Mouse (Mus musculus): ENCODE measurements around the gene Stx8. TPM values are rescaled to one million over a fixed set of nuclear protein-coding genes. Genes with fewer than 3 reads are reported as not detected.

The Stx8 gene
- polyA plus RNA-seq, 1 experiment, result 34.7 TPM

- Histone ChIP-seq H3K4me3 (ENCODE audit: insufficient read depth, low read length) (no peak overlapping the region), H3K4me1 (ENCODE audit: control insufficient read depth, insufficient read depth, low read length) (no peaks in the 10 kb centered on the region), H3K27ac (ENCODE audit: insufficient read depth, low read length) (no peak overlapping the region)
- TF ChIP-seq POLR2A (IDR thresholded peaks at IDR 0.05; ENCODE audit: extremely low read depth, insufficient read depth, low read length) (no peak), CTCF (IDR thresholded peaks at IDR 0.05; ENCODE audit: extremely low read depth, insufficient read depth, low read length) (no peak)
Measured at GRCm38 (mm10) chr11:68091975-68092759, 126.2 kb downstream of the Stx8 start.

DNA sequence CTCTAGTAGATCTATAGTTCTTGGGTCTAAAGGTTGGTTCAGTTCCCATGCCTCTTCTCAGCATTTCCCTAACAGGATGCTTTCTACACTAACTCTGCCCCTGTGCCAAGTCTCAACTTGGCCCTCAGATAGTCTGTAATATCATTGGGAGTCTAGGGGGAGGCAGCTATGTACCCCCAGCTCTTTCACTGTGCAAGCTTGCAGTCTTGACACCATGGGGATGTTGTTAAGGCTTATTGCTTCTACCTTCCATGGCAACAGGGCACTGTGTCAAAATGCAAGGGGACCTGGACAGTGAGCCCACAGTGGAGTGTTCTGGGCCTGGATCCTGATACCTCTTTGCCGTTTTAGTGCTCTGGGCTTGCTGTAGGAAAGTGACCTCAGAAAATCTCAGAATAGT, 135.6 kb downstream of the Stx8 start:
- Histone ChIP-seq H3K4me3 (ENCODE audit: insufficient read depth, low read length) (no peak overlapping the region), H3K4me1 (ENCODE audit: control insufficient read depth, insufficient read depth, low read length) (no peaks in the 10 kb centered on the region), H3K27ac (ENCODE audit: insufficient read depth, low read length) (no peak overlapping the region)
- TF ChIP-seq CTCF (IDR thresholded peaks at IDR 0.05; ENCODE audit: extremely low read depth, insufficient read depth, low read length), result no peak
- TF ChIP-seq POLR2A (IDR thresholded peaks at IDR 0.05; ENCODE audit: extremely low read depth, insufficient read depth, low read length), result no peak

DNA sequence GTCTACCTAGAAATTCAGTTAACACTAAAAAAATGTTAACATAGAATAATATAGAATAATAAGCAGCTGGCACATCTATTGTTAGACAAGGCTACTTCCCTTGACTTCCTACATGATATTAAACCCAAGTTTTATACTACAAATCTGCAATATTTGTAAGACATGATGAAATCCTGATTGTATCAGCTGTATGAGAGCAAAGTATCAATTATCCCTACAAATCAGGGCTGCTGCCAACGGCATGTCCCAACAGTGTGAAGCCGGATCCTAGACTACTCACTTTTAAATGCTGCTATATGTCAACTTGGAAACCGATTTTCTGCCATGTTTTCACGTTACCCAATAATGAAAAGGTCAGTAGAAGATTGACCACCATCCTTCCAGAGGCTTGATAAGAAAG, 137.5 kb downstream of the Stx8 start:
- H3K27ac ChIP-seq (ENCODE audit: insufficient read depth, low read length), result no peak overlapping the region
- TF ChIP-seq CTCF (IDR thresholded peaks at IDR 0.05; ENCODE audit: extremely low read depth, insufficient read depth, low read length), result no peak
- no peak for TF ChIP-seq POLR2A (IDR thresholded peaks at IDR 0.05; ENCODE audit: extremely low read depth, insufficient read depth, low read length)
- no peaks in the 10 kb centered on the region for H3K4me1 ChIP-seq (ENCODE audit: control insufficient read depth, insufficient read depth, low read length)
- H3K4me3 ChIP-seq (ENCODE audit: insufficient read depth, low read length), result no peak overlapping the region

GRCm38 (mm10) chr11:68106053-68106452, 140.1 kb downstream of the Stx8 start:
- H3K4me1 ChIP-seq (ENCODE audit: control insufficient read depth, insufficient read depth, low read length), result no peaks in the 10 kb centered on the region
- H3K27ac ChIP-seq (ENCODE audit: insufficient read depth, low read length), result no peak overlapping the region
- no peak for TF ChIP-seq POLR2A (IDR thresholded peaks at IDR 0.05; ENCODE audit: extremely low read depth, insufficient read depth, low read length)
- no peak for TF ChIP-seq CTCF (IDR thresholded peaks at IDR 0.05; ENCODE audit: extremely low read depth, insufficient read depth, low read length)

GRCm38 (mm10) chr11:68113454-68114100, 147.6 kb downstream of the Stx8 start:
- no peak for TF ChIP-seq CTCF (IDR thresholded peaks at IDR 0.05; ENCODE audit: extremely low read depth, insufficient read depth, low read length)
- no peak for TF ChIP-seq POLR2A (IDR thresholded peaks at IDR 0.05; ENCODE audit: extremely low read depth, insufficient read depth, low read length)
- Histone ChIP-seq H3K27ac (ENCODE audit: insufficient read depth, low read length) (no peak overlapping the region), H3K4me1 (ENCODE audit: control insufficient read depth, insufficient read depth, low read length) (no peaks in the 10 kb centered on the region), H3K4me3 (ENCODE audit: insufficient read depth, low read length) (no peak overlapping the region)

More at GRCm38 (mm10) chr11:68106053-68106452, 140.1 kb downstream of the Stx8 start:
- no peak overlapping the region for H3K4me3 ChIP-seq (ENCODE audit: insufficient read depth, low read length)

DNA sequence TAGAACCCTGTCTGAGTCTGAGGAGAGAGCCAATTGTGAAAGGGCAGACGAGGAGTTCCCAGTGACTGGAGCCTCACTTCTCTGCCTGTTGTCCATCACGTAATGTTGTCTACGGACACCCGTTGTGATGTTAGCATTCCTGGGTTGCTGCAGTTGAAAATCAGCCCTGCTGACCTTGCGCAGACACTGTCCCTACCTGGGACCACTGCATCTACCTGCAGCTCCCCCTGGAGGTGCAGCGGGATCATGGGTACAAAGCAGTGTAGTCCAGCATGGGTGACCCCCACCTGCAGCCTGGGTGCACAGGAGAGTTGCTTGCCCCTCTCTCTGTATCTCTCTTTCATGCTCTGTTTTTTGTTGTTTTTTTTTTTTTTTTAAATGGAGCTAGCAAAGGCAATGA, 148.2 kb downstream of the Stx8 start:
- H3K27ac ChIP-seq (ENCODE audit: insufficient read depth, low read length), result no peak overlapping the region
- TF ChIP-seq CTCF (IDR thresholded peaks at IDR 0.05; ENCODE audit: extremely low read depth, insufficient read depth, low read length), result no peak
- TF ChIP-seq POLR2A (IDR thresholded peaks at IDR 0.05; ENCODE audit: extremely low read depth, insufficient read depth, low read length), result no peak
- no peak overlapping the region for H3K4me3 ChIP-seq (ENCODE audit: insufficient read depth, low read length)
- no peaks in the 10 kb centered on the region for H3K4me1 ChIP-seq (ENCODE audit: control insufficient read depth, insufficient read depth, low read length)

GRCm38 (mm10) chr11:68116157-68116556, 150.2 kb downstream of the Stx8 start:
- Histone ChIP-seq H3K27ac (ENCODE audit: insufficient read depth, low read length) (no peak overlapping the region), H3K4me1 (ENCODE audit: control insufficient read depth, insufficient read depth, low read length) (no peaks in the 10 kb centered on the region), H3K4me3 (ENCODE audit: insufficient read depth, low read length) (no peak overlapping the region)
- no peak for TF ChIP-seq POLR2A (IDR thresholded peaks at IDR 0.05; ENCODE audit: extremely low read depth, insufficient read depth, low read length)
- TF ChIP-seq CTCF (IDR thresholded peaks at IDR 0.05; ENCODE audit: extremely low read depth, insufficient read depth, low read length), result no peak

- Histone ChIP-seq H3K4me1 (ENCODE audit: control insufficient read depth, insufficient read depth, low read length) (no peaks in the 10 kb centered on the region), H3K27ac (ENCODE audit: insufficient read depth, low read length) (no peak overlapping the region), H3K4me3 (ENCODE audit: insufficient read depth, low read length) (no peak overlapping the region)
- no peak for TF ChIP-seq CTCF (IDR thresholded peaks at IDR 0.05; ENCODE audit: extremely low read depth, insufficient read depth, low read length)
- no peak for TF ChIP-seq POLR2A (IDR thresholded peaks at IDR 0.05; ENCODE audit: extremely low read depth, insufficient read depth, low read length)
Measured at GRCm38 (mm10) chr11:68117878-68118660, 152.1 kb downstream of the Stx8 start.

DNA sequence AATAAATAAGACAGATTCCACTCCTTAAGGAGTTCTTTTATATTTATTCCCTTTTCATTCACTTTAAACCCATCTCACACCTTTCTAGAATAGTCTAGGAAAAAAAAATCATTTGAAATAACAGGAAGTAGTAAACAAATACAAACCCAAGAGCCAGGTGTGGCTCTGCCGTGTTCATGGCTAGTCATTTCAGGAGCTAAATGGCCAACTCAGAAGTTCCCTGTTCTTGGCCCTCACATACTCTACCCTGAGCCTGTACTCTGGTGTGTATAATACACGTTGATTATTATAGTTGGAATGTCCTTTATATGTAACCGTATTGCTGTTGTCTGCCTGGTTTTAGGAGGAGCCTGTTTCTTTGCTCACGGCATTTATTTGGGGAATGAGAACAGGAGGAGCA, 152.7 kb downstream of the Stx8 start:
- H3K27ac ChIP-seq (ENCODE audit: insufficient read depth, low read length), result no peak overlapping the region
- no peaks in the 10 kb centered on the region for H3K4me1 ChIP-seq (ENCODE audit: control insufficient read depth, insufficient read depth, low read length)
- H3K4me3 ChIP-seq (ENCODE audit: insufficient read depth, low read length), result no peak overlapping the region
- TF ChIP-seq POLR2A (IDR thresholded peaks at IDR 0.05; ENCODE audit: extremely low read depth, insufficient read depth, low read length), result no peak
- no peak for TF ChIP-seq CTCF (IDR thresholded peaks at IDR 0.05; ENCODE audit: extremely low read depth, insufficient read depth, low read length)
